Mouse (Mus musculus) hindbrain, embryonic 11.5 days (tissue): ENCODE measurements at regions not wholly inside any gene's neighbourhood (a gene's known extent, or its start where the extent isn't known, plus 50 kb on each side); places are given as distances from the start of the nearest gene placed in this dataset.

Source experiments
- ATAC-seq: fragments of 200-750 bp; cut with Nextera tagmentation; 2 replicates; pipeline ENCODE4 v1.8.0; 2017; ENCODE audit warnings: mild to moderate bottlenecking, moderate TSS enrichment, moderate library complexity; ENCODE audit not compliant: low FRiP score
- DNase-seq: peaks from one replicate; pipeline ENCODE4 v3.0.0-alpha.2; 2015; ENCODE audit warnings: low spot score
- H3K27ac ChIP-seq: fragments of 300-500 bp; sonication (generic); 2 replicates; pipeline ENCODE4 v1.5.1; 2014; ENCODE audit warnings: mild to moderate bottlenecking, low read depth, low read length
- H3K27me3 ChIP-seq: fragments of 300-500 bp; sonication (generic); 2 replicates; pipeline ENCODE4 v1.6.1; 2014; ENCODE audit warnings: mild to moderate bottlenecking, low read length, moderate library complexity, mixed read lengths; ENCODE audit not compliant: control insufficient read depth, insufficient read depth
- H3K36me3 ChIP-seq: fragments of 300-500 bp; sonication (generic); 2 replicates; pipeline ENCODE4 v1.6.1; 2014; ENCODE audit warnings: mild to moderate bottlenecking, low read length, moderate library complexity, mixed read lengths; ENCODE audit not compliant: control insufficient read depth, insufficient read depth
- H3K4me1 ChIP-seq: fragments of 300-500 bp; sonication (generic); replicated peaks from 2 replicates; pipeline ENCODE4 v1.6.1; 2014; ENCODE audit warnings: low read length, mixed read lengths; ENCODE audit not compliant: control insufficient read depth, insufficient read depth
- H3K4me2 ChIP-seq: fragments of 300-500 bp; sonication (generic); replicated peaks from 2 replicates; pipeline ENCODE4 v1.6.1; 2014; ENCODE audit warnings: mild to moderate bottlenecking, low read depth, low read length
- H3K4me3 ChIP-seq: fragments of 300-500 bp; sonication (generic); 2 replicates; pipeline ENCODE4 v1.5.1; 2014; ENCODE audit warnings: low read depth, low read length
- H3K9ac ChIP-seq: fragments of 300-500 bp; sonication (generic); 2 replicates; pipeline ENCODE4 v1.6.1; 2014; ENCODE audit warnings: low read depth, low read length
- H3K9me3 ChIP-seq: fragments of 300-500 bp; sonication (generic); 2 replicates; pipeline ENCODE4 v1.6.1; 2016; ENCODE audit warnings: low read length; ENCODE audit not compliant: control insufficient read depth
- WGBS: fragments of 180-500 bp; shearing (Covaris S2); extraction: QIAGEN DNeasy Blood & Tissue Kit; methylation state at CpG from one replicate; pipeline ENCODE4 v1.1.7; 2014; 5-methylcytosine and 5-hydroxymethylcytosine counted together

DNA sequence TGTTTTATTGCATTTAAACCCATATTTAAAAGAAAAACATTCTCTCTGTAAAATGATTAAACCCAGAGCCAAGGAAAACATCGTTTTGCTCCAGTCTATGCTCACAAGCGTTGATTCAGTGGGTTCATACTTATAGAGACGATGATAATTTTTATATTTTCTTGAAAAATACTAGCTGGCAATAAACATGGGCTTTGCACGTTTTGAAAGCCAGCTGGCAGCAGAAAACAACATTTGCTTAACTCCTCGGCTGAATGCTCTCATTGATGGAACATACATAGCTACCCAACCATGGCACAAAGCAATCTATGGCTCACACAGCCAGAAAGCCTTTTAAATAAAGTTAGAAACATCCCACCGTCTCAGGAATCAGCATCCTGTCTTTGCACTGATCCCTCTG lies 366.5 kb downstream of the Rapgef2 start:
- ATAC-seq (peak; percentile 35; the same call in 1 of the 2 replicates), DNase-seq (no peak)
- Histone ChIP-seq H3K4me1 (no peaks in the 10 kb centered on the region), H3K36me3 (no peaks in the 10 kb centered on the region), H3K9me3 (no peaks in the 10 kb centered on the region), H3K27ac (no peak overlapping the region), H3K4me2 (no peak overlapping the region), H3K27me3 (no peaks in the 10 kb centered on the region), H3K4me3 (no peak overlapping the region), H3K9ac (no peak overlapping the region)
- WGBS = 59% methylated on average over 6 of the region's 6 CpGs

DNA sequence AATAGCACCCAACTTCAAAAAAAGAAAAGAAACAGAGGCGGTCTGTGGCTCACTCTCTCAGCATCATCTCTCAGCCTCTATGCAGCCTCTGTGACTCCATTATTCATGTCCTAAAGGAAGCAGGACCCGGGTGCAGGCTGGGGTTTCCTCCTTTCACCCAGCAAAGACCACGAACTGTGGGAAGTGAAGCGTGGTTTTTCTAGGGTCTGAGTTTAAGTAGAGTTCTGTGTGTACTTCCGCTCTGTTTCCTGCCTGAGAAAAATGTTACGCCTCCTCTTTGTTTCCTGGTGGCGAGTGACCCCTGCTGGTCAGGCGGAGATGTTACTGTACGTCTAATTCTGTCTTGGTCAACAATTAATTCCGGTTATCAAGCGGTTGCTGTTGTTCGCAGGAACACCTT lies 366.9 kb downstream of the Rapgef2 start:
- H3K9me3 ChIP-seq = no peaks in the 10 kb centered on the region
- H3K27me3 ChIP-seq = no peaks in the 10 kb centered on the region
- no peaks in the 10 kb centered on the region for H3K4me1 ChIP-seq
- H3K9ac ChIP-seq = no peak overlapping the region
- no peak overlapping the region for H3K27ac ChIP-seq
- ATAC-seq (peak; percentile 68; the same call in 1 of the 2 replicates), DNase-seq (peak; percentile 84)
- H3K4me3 ChIP-seq = no peak overlapping the region
- no peak overlapping the region; the same call in 1 of the 2 replicates for H3K4me2 ChIP-seq
- no peaks in the 10 kb centered on the region for H3K36me3 ChIP-seq
- WGBS = 24% methylated on average over 12 of the region's 12 CpGs

DNA sequence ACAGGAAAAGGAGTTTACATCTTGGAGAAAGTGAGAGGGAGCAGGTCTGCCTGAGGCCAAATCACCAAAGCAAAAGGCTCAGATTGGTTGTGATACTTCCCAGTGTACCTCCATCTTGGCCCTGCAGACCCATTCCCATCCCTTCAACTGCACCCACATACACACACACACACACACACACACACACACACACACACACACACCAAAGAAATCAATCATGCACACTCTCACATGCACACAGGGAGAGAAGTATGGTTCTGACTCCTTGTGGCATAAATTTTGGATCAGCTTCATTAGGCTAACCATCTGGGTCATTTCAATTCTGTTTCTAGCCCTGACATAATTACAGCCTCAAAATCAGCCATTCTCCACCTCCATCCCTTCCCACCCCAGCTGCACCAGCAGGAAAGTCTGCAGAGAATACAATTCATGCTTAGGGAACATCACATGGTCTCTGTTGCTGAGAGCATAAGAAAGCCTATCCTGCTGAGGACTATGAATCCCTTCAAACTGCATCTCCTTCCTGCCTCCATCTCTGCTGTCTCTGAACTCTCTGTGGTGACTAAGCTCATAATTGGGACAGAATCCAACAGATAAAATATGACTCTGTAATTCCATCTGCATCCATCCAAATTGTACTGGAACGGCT lies 378.0 kb downstream of the Rapgef2 start:
- no peaks in the 10 kb centered on the region for H3K9me3 ChIP-seq
- no peaks in the 10 kb centered on the region for H3K36me3 ChIP-seq
- no peak overlapping the region for H3K27ac ChIP-seq
- no peak overlapping the region for H3K9ac ChIP-seq
- 93% methylated on average over 1 of the region's 1 CpGs for WGBS
- H3K4me2 ChIP-seq = no peak overlapping the region
- no peaks in the 10 kb centered on the region for H3K27me3 ChIP-seq
- no peaks in the 10 kb centered on the region for H3K4me1 ChIP-seq
- no peak for DNase-seq
- H3K4me3 ChIP-seq = no peak overlapping the region
- peak; percentile 46; the same call in 1 of the 2 replicates for ATAC-seq

DNA sequence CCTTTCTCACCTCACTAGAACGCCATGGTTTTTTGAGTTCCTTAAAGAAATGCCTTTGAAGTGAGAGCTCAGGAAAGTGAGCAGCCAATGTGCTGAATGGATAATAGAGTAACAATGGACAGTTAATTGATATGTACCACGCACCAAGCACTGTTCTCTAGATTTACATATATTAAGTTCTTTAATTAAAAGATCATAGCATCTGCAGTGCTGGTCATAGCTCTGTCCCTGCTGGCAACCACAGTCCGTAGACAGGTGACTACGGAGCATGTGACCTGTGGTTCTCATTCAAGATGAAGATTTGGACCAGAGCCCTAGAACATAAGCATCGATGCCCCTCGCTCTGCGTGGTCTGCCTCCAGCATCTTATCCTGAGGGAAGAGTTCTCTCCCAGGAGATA lies 378.5 kb downstream of the Rapgef2 start:
- DNase-seq (no peak), ATAC-seq (peak; percentile 8; the same call in 1 of the 2 replicates)
- Histone ChIP-seq H3K9ac (no peak overlapping the region), H3K4me1 (no peaks in the 10 kb centered on the region), H3K27ac (no peak overlapping the region), H3K4me3 (no peak overlapping the region), H3K4me2 (no peak overlapping the region), H3K36me3 (no peaks in the 10 kb centered on the region), H3K9me3 (no peaks in the 10 kb centered on the region), H3K27me3 (no peaks in the 10 kb centered on the region)
- 89% methylated on average over 7 of the region's 7 CpGs for WGBS

DNA sequence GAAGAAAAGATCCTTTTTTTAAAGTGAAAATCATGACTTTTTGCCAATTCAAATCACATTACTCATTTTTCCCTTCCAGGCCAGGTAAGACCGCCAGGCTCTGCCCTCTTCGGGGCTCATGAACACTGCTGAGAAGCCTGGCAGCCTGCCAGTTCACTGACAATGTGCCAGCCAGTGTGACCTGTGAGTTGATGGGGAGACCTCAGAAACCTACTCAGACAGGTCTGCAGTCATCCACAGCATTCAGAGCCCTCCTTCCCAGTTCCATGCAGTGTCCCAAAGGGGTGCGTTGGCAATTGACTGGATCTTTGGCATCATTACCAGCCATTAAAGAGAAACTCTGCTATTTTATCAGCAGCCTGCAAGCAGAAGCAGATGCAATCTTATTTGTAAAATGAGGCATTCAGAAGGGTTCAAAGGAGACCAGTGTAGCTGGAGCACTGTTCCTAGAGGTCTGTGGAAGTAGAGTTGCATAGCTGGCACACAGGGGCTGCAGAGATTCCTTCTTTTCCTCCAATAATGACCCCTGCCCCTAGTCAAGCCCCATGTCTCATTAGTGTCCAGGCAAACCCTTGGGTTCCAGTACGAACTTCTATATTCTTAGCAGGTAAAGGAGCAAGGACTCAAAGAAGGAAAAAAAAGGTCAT lies 384.4 kb downstream of the Rapgef2 start:
- Histone ChIP-seq H3K4me2 (no peak overlapping the region), H3K9ac (no peak overlapping the region), H3K27ac (no peak overlapping the region), H3K4me3 (no peak overlapping the region), H3K36me3 (no peaks in the 10 kb centered on the region), H3K4me1 (no peaks in the 10 kb centered on the region; the same call in 1 of the 2 replicates), H3K27me3 (no peaks in the 10 kb centered on the region), H3K9me3 (no peaks in the 10 kb centered on the region)
- peak; percentile 30 for DNase-seq
- 50% methylated on average over 4 of the region's 4 CpGs for WGBS
- ATAC-seq = peak; percentile 27

DNA sequence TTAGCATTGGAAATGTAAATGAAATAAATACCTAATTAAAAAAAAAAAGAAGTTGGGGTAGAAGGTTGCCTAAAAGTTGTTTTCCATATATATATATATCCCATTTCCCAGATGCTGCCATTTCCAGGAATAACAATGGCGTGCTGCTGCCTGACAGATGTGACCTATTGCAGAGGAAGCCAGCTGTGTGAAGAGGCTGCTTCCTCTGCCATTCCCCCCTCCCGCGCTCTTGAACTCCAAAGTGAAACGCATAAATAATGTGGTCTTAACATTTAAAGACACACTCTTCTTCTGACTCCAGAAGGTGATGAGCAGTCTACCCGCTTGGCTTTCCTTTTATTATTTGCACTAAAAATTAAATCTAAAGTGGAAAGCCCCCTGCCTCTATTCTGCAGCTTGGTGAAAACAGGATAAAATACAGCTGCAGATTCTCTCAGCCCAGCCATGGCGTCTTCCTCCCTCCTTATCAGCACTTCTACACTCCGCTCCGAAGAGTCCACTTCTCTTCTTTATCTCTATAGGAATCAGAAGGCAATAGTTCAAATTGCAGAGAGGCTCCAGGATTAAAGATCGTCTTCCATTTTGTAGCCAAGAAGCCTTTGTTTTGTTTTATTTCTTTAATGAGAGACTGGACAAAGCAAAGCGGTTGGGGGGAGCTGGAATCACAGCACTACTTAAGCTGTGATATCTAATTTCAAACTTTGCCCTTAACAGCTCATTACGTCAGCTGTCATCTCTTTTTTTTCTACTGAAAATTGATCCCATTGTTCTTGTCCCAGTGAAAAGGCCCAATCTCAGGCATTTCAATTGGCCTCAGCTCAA lies 385.1 kb downstream of the Rapgef2 start:
- Histone ChIP-seq H3K9ac (no peak overlapping the region), H3K9me3 (no peaks in the 10 kb centered on the region), H3K36me3 (no peaks in the 10 kb centered on the region), H3K4me1 (no peaks in the 10 kb centered on the region; the same call in 1 of the 2 replicates), H3K4me2 (no peak overlapping the region), H3K27me3 (no peaks in the 10 kb centered on the region), H3K4me3 (no peak overlapping the region), H3K27ac (no peak overlapping the region)
- ATAC-seq (no peak), DNase-seq (peak; percentile 17)
- 37% methylated on average over 11 of the region's 11 CpGs for WGBS

DNA sequence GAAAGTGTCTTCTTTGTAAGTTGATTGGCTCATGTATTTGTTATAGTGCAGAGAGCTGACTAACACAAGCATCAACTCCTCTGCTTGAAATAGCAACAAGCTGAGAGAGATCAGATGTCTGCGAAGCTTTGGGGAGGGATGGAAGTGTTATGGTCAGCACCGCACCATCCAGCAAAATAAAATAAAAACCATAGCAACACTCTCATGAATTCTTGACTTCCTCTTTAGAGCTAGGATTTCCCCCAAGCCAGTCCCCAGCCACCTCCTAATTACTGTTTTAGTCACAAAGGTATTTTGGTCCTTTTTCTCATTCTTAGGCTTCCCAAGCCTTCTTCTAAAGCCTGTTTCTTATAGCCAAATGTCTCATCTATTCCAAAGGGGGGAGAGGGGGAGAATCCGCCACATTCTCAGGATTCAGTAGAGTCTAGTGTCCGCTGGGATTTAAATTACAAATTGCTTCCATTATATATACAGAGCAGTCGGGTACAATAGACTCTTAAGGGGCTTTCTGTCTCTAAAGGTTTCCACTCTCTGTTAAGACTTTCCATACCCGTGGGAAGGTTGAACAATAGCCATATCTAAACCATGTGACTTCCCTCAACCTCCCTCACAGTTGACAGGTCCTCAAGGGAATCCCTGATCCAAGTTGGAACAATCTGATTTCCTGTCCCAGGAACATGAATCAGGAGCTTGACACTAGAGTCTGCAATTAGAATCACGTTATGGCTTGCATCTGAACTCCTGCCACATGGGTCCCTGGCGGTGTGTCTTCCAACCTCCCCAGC lies 386.7 kb downstream of the Rapgef2 start:
- Histone ChIP-seq H3K36me3 (no peaks in the 10 kb centered on the region), H3K27me3 (no peaks in the 10 kb centered on the region), H3K4me3 (no peak overlapping the region), H3K4me2 (no peak overlapping the region), H3K4me1 (no peaks in the 10 kb centered on the region; the same call in 1 of the 2 replicates), H3K27ac (no peak overlapping the region), H3K9me3 (no peaks in the 10 kb centered on the region), H3K9ac (no peak overlapping the region)
- no peak for DNase-seq
- WGBS = 59% methylated on average over 8 of the region's 8 CpGs
- ATAC-seq = peak; percentile 58

DNA sequence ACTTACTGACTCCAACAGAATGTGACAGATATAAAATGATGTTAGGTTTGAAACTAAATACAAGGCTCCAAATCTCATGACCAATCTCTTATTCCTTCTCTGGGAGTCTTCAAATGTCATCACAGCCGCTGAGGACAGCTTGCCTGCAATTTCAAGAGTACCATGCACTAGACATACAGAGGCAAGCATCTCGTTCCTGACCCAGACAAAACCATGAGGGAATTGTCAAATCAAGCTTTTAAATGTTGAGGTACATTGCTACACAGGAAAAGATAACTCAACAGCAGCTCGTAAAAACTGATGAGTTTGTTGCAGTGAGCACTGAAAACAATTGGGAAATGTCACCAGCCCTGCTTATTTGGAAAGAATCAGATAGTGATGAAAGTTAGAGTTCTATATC lies 397.0 kb downstream of the Rapgef2 start:
- Histone ChIP-seq H3K4me1 (no peaks in the 10 kb centered on the region), H3K9ac (no peak overlapping the region), H3K9me3 (no peaks in the 10 kb centered on the region), H3K36me3 (no peaks in the 10 kb centered on the region), H3K4me2 (no peak overlapping the region), H3K27me3 (no peaks in the 10 kb centered on the region), H3K4me3 (no peak overlapping the region), H3K27ac (no peak overlapping the region)
- DNase-seq = no peak
- 90% methylated on average over 3 of the region's 3 CpGs for WGBS
- ATAC-seq = no peak
